Mouse (Mus musculus) 416B (cell line): ENCODE results near the gene Arhgef40.
"Not testable (repeated sequence)": the region's sequence is repeated elsewhere in the genome, so short reads cannot be mapped to it uniquely, and the experiment has no call there.

Experiments
- DNase-seq: peaks from one replicate; pipeline ENCODE4 v3.0.0; 2011; ENCODE audit warnings: low read depth

Gene Arhgef40

DNA sequence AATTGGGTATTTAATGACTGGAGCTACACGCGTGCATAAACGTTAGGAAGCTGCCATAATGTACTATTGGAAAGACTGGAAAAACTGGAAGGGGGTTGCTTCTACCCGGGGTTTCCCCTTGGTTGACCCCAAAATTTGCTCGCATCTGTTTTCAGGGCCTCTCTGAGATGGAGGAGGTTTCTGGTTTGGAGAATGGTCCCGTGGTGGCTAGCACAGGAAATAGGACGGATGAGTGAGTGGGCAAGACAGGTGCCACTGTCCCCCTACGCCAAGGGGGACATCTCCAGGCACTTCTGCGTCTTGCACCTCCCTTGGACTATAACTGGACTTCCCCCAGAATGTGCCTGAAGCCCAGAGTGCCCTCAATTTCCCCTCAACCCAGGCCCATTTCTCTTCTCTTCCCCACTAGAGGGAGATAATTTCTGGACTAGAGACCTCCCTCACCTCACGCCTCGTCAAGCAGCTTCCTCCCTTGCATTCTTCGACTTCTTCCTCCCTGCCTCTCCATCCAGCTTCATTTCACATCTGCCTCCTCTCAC, 34.6 kb downstream of the Arhgef40 start:
- no peak for DNase-seq

DNA sequence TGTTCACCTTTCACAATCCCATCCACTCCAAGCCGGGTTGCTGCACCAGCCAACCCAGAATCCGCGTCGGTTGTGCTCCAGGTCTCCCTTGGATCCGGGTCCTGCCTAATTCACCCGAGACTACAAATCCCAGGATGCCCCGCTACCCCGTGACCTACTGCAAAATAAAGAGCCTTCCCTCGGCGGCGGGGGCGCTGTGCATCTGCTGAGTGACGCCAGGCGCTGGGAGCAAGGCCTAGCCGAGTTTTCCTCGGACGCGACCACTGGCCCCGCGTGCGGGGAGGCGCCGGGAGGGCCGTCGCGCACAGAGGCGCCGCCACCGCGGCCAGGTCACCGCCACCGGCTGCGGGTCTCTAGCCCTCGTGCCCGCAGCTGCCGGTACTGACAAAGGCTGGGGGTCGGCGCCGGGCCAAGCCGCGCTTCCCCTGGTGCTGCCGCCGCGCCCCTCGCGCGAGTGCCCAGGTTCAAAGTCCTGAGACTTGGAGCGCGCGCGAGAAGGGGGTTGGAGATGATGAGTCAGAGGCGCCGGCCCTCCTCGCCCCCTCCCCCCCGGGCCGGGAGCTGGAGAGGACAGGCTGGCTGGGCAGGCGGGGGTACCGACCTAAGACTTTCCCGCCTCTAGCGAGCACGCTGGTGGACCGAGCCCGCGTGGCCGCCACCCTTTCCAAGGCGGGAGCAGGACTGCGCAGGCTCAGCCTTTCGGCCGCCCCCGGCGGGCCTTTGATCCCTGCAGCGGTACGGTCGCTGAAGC, 35.2 kb downstream of the Arhgef40 start:
- peak; percentile 98 for DNase-seq

DNA sequence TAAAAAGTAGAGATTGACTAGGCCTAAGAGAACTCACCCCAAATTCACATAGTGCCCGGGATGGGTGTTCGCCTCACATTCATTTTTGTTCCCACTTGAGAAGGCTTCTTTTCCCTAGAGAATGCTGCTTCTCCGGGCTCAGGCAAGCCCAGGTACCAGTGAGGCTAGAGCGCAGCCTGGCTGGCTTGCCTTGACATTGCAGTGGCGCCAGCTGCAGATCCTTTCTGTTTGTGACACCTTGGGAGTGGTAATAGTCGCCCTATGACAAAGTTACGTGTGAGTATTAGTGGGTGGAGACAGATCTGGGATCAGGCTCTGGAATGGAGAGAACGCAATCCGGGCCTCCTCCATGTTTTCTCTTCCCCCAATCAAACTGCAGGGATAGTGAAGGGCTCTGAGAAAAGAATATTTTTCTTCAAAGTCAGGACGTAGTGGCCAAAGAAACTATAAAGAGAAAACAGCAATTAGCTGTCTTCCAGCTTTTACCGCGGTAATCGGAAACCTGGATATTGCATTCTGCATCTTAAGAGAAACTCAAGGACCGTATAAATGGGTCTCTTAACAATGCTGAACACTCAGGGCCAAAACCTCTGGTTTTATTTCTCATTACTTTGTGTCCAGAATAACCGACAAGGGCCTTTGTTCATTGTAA, 36.1 kb downstream of the Arhgef40 start, which contains the start of gene Zfp219:
Zfp219 (minus strand) TSS at position 248 of the 652 bp plus-strand sequence.
- peak; percentile 94 for DNase-seq

DNA sequence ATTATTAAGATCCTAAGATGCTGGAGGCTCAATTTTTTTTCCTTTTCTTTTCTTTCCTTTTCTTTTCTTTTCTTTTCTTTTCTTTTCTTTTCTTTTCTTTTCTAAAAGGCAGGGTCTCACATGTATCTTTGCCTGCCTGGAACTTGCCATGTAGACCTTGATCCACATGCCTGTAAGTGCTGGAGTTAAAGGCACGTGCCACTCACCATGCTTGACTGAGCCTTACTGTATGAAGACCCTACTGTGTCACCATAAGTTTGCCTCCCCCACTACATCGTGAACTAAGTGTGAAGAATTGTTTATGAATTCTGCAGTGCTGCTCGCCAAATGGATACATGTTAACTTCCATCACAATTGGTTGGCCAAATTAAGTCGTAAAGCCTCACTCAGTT, 36.6 kb downstream of the Arhgef40 start:
- DNase-seq: no peak

DNA sequence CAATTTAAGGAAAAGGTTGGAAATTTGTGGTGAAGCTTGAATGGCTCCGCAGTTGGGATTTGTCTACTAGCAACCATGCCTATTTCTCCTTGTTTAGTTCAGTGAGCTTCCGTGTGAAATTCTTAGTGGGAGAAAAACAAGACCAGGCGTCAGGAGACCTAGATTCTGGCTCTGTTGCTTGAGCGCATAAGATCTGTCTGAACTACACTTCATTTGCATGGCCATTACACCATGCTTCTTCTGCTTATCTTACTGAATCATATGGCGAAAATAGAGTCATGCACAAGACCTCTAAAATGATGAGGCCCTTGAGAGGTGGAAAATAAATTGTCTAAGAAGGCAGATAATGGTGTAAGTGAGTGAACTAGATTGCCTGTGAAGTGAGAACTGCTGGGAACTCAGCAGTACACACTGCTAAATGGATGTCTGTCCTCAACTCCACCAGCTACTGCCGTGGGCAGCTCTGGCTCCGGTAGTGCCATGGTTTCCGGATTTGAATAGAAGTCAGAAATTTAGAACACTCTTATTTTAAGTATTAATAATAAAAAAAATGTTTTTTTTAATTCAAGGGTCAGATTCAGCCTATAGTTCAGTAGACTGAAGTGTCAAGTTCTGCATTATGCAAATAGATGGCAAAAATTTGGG, 37.2 kb downstream of the Arhgef40 start:
- DNase-seq: peak; percentile 42

DNA sequence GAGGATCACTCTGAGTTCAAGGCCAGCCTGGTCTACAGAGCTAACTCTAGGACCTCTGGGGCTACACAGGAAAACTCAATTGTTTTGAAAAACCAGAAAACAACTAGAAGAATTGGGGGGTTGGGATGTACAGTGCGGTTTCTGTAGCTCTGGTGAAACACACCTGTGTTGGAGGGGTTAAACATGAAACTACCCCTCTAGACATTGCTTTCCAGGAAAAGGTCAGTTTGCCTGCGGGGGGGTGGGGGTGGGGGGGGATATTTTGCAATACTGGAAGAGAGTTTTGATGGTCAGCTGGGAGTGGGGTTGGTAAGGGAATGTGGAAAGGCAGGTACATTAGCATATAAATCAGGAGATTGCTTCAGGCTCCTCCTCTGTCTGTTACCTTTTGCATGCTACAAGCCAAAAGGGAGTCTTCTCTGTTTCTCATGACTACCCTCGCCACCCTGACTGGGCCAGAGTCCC, 37.8 kb downstream of the Arhgef40 start:
- DNase-seq: no peak

DNA sequence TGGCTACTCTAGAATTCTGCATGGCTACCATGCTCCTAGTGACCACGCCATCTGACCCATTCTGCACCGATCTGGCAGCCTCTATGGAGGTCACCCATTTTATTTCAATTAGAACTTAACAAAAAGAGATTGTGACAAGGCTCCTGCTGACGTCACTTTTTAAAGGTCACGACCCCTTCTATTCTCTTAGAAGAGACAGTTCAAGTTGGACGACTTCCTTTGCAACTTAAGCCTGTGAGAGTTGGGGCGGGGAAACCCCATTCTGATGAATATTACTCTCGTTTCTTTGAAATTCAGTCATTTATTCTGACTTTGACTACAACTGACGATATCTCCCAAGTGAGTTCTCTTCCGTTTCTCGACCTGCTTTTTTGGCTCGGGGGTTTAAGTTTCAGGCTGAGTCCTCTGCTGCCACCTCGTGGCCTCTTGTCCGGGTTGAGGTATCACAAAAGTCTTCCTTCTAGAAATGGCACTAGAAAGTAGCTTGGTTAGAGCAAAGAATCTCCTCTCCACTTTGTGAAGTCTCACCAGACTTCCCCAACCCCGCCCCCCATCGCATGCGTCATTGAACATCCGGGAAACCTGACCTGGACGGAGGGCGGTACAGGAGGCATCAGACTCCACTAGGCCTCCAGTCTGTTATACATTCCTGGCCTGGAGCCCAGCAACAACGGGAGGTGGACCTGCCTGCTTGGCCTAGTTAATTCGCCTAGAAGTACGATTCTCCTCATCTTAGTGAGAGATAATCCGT, 38.4 kb downstream of the Arhgef40 start:
- DNase-seq: peak; percentile 99

DNA sequence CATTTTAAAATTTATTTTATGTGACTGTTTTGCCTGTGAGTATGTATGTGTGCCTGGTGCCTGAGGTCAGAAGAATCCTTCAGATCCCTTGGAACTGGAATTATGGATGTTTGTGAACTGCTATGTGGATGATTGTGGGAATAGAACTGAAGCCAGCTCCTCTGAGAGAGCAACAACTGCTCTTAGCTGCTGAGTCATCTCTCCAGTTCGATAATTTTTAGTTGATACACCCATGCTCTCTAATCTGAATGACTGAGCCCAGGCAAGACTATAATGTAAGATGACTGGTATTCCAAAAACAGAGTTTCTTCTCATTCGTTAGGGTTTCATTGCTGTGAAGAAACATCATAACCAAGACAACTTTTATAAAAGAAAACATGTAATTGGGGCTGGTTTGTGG, 39.6 kb downstream of the Arhgef40 start:
- DNase-seq: no peak

DNA sequence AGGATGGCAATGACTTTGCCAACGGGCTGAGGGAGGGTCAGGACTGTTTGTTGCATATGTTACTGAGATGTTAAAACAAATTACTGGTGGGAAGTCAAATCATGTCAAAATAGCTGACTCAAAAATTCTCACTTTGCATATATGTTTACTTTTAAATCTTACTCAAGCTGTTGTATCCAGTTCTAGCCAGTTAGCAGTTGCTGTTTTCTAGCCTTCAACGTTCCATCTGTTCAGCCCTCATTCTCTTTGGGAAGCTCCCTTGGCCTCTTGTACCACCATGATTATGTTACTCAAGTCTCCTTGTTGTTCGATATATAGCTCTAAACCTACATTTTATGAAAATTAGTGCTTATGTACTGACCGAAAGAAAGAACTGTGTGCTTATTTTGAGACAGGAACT, 41.8 kb downstream of the Arhgef40 start:
- no peak for DNase-seq

DNA sequence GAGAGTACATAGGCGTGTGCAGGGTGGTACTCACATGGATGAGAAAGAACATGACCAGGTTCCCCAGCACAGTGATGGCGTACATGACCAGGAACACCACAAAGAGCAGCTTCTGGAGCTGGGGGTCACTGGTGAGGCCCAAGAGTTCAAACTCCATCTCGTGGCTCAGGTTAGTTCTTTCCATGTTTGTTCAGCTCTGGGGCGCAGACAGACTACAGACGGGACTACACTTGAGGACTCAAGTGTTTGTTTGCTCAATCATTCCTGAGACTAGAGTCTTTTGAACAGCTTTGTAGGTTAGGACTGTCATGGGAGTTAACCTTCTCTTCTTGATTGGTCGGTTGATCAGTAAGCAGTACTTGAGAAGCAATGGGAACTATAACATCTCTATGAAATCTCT, 51.4 kb downstream of the Arhgef40 start:
- no peak for DNase-seq

DNA sequence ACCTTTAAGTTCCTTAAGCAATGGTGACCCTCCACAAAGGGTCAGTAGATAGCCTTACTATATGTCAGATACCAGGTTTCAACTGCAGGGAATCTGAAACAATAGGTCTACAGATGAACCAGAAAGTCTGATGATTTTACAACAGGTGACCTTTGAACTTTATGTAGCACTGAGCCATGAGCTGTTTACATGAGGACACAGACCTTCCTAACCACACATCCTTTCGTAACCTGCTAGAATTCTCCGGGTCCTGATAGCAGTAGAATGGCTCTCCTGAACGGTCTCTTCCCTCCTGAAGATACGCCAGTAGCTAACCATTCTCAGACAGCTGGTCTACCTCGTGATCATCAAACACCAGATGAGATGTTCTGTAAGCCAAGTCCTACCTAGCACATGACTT, 54.8 kb downstream of the Arhgef40 start:
- no peak for DNase-seq

DNA sequence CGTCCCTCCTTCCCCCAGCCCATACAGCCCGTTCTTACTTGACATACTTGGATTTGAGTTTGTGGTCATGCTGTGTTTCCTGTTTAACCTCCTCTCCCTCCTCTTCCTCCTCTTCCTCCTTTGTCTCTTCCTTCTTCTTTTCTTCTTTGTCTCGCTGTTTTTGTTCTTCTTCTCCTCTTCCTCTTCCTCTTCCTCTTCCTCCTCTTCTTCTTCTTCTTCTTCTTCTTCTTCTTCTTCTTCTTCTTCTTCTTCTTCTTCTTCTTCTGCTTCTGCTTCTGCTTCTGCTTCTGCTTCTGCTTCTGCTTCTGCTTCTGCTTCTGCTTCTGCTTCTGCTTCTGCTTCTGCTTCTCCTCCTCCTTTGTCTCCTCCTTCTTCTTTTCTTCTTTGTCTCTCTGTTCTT, 57.8 kb downstream of the Arhgef40 start, which contains the start of gene Olfr221:
Olfr221 (minus strand) TSS at position 101 of the 400 bp plus-strand sequence.
- DNase-seq: not testable (repeated sequence)

DNA sequence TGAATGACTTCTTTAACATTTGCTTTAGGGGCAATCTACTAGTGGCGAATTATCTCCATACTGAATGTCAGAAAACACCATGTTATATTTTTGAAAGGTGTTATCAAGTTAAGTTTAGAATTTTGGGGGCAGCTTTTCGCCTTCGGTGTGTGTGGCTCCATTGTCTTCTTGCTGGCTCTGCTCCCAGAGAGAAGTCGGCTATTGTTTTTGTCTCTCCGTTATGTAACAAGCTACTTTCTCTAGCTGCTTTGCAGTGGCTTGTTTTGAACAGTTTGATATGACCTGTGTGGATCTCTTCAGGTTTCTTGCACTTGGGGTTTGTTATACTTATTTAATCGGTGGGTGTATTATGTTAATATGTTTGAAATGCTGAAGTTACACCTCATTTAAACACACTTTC, 58.9 kb downstream of the Arhgef40 start:
- DNase-seq: no peak

DNA sequence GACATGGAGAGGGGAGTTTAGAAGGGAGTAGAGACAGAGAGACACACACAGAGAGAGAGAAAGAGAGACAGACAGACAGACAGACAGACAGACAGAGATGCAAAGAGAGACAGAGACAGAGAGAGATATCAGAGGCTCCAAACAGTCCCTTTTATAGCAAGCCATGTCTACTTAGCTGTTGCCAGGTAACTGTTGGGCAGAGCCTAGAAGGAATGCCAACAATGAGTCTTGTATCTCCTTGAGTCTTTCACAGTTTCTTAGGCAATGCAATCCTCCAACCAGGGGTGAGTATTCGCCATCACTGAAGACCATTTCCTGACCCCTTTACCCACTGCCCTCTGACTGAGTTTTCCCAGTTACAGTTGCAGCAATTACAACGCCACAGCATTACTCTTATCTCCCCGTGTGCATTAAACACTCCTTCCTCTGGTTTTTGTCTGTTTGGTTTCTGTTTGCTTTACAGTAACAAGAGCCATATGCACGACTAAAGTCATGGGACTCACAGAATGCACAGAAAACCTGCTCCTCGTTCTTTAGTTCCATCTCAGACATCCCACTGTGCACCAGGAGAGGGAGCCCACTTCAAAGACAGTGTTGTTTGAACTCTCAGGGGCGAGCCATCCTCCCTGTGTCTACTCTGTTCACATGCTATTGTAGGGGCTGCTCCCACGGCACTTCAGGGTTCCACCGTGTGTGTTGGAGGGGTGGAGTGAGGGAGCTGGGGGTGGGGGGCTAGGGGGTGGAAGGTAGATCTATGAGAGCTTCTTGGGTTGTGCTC, 60.6 kb downstream of the Arhgef40 start:
- DNase-seq: peak; percentile 93

DNA sequence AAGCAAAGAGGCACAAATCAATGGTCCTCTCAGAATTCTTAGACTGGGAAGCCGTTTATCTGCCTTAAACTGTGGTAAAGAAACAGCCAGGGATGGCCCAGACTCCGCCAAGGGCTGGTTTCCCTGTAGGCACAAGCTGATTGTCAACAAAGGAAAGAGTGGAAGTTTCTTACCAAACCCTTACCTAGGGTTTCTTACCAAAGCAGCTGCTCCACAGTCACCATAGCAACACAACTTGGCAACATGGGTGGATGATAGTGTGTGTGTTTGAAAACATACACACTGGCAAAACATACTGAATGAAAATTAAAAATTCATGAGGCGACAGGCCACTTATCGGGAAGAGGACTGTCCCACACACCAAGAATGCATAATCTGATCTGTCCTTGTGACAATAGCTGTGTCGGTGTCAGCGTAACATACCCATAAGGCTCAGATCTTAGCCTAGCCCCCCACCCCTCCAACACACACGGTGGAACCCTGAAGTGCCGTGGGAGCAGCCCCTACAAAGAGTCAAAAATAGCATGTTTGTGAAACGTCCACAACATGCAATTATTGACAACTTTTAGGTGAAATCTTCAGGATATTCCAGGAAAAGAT, 61.5 kb downstream of the Arhgef40 start:
- no peak for DNase-seq

DNA sequence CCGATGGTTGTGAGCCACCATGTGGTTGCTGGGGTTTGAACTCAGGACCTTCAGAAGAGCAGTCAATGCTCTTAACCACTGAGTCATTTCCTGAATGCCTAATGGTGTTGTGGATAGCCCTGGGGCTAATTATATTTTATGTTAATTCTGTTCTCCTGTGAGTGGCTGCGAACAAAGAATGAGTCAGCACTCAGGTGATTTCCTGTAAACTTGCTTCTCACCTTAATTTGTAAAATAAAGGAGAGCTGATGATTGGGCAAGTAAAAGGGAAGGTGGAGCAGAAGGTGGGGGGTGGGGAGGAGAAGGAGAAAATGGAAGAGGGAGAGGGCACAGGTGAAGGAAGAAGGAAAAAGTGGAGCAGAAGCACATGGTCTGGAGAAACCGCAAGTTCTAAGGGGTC, 68.2 kb downstream of the Arhgef40 start:
- peak; percentile 33 for DNase-seq
